Mouse (Mus musculus) C2C12 (cell line): ENCODE data around the gene Litaf.

Source experiments
- CEBPB ChIP-seq: IDR thresholded peaks from one replicate; pipeline ENCODE4 v1.6.1; 2011; ENCODE audit warnings: low read depth, mild to moderate bottlenecking, control low read depth, moderate library complexity
- CTCF ChIP-seq: IDR thresholded peaks from one replicate; pipeline ENCODE4 v1.5.1; 2011; ENCODE audit not compliant: control insufficient read depth, insufficient read depth, insufficient read length
- MAX ChIP-seq: IDR thresholded peaks from one replicate; pipeline ENCODE4 v1.6.1; 2011; ENCODE audit warnings: mild to moderate bottlenecking, control low read depth
- MYOD1 ChIP-seq: IDR thresholded peaks from one replicate; pipeline ENCODE4 v1.6.1; 2011; ENCODE audit warnings: low read depth; ENCODE audit not compliant: control insufficient read depth, insufficient read length

- TF ChIP-seq CEBPB (no peak), MAX (no peak), CTCF (no peak), MYOD1 (no peak)
Measured at GRCm38 (mm10) chr16:11016353-11016752, 49.6 kb downstream of the Litaf start.
